Mouse (Mus musculus) limb, embryonic 13.5 days (tissue): Measurements from ENCODE around the gene Fgd3. TPM values are rescaled to one million over a fixed set of nuclear protein-coding genes. Genes with fewer than 3 reads are reported as not detected.

ENCODE experiments used
- ATAC-seq: fragments of 200-750 bp; cut with Nextera tagmentation; 2 replicates; pipeline ENCODE4 v1.8.0; 2017; ENCODE audit warnings: low read depth, moderate number of reproducible peaks, moderate TSS enrichment; ENCODE audit not compliant: low FRiP score
- H3K27ac ChIP-seq: fragments of 300-500 bp; sonication (generic); 2 replicates; pipeline ENCODE4 v1.5.1; 2015; ENCODE audit warnings: inconsistent platforms, mild to moderate bottlenecking, moderate library complexity
- H3K27me3 ChIP-seq: fragments of 300-500 bp; sonication (generic); 2 replicates; pipeline ENCODE4 v1.6.1; 2015; ENCODE audit warnings: mild to moderate bottlenecking, inconsistent platforms
- H3K36me3 ChIP-seq: fragments of 300-500 bp; sonication (generic); 2 replicates; pipeline ENCODE4 v1.6.1; 2015; ENCODE audit warnings: inconsistent platforms, mild to moderate bottlenecking, moderate library complexity
- H3K4me1 ChIP-seq: fragments of 300-500 bp; sonication (generic); 2 replicates; pipeline ENCODE4 v1.6.1; 2015; ENCODE audit warnings: inconsistent platforms
- H3K4me2 ChIP-seq: fragments of 300-500 bp; sonication (generic); replicated peaks from 2 replicates; pipeline ENCODE4 v1.6.1; 2015; ENCODE audit warnings: inconsistent platforms, mild to moderate bottlenecking, moderate library complexity
- H3K4me3 ChIP-seq: fragments of 300-500 bp; sonication (generic); 2 replicates; pipeline ENCODE4 v1.5.1; 2015; ENCODE audit warnings: moderate library complexity, mild to moderate bottlenecking, inconsistent platforms
- H3K9ac ChIP-seq: fragments of 300-500 bp; sonication (generic); 2 replicates; pipeline ENCODE4 v1.6.1; 2015; ENCODE audit warnings: mild to moderate bottlenecking, inconsistent platforms
- H3K9me3 ChIP-seq: fragments of 300-500 bp; sonication (generic); 2 replicates; pipeline ENCODE4 v1.6.1; 2016; ENCODE audit warnings: inconsistent platforms
- WGBS: fragments of 180-500 bp; shearing (Covaris S2); methylation state at CpG from one replicate; pipeline ENCODE4 v1.1.7; 2015; 5-methylcytosine and 5-hydroxymethylcytosine counted together
- polyA plus RNA-seq: library from polyadenylated mRNA; unstranded; fragments of >200 nt; fragmentation: Nextera tagmentation; extraction: Ambion mirVana; gene quantifications from 2 replicates; pipeline ENCODE4 v1.2.1, GENCODE M21; 2015

The Fgd3 gene
- polyA plus RNA-seq, 1 experiment from 2014 or later, result 0.38 TPM

DNA sequence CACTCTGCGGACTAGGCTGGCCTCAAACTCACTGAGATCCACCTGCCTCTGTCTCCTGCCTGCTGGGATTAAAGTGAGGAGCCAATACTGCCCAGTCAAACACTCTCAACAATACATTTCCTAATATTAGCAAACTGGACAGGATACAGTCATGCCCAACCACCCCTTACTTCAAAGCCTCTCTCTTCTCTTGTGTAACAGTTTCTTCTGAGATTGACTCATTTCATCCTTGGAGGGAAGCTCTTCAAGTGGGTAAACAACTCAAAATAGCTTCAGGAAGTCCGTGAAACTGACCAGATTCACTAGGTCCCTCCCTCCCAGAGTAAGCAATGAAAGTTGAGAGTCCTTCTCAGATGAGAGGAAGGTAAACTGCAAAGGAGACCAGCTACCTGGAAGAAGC is 68.0 kb downstream of the Fgd3 start:
- Histone ChIP-seq H3K9ac (no peak overlapping the region), H3K27ac (no peak overlapping the region), H3K4me2 (no peak overlapping the region), H3K4me3 (no peak overlapping the region), H3K27me3 (peaks cover 35% of the 10 kb centered on the region), H3K9me3 (no peaks in the 10 kb centered on the region), H3K36me3 (no peaks in the 10 kb centered on the region), H3K4me1 (peaks cover 10% of the 10 kb centered on the region)
- no peak for ATAC-seq
- 78% methylated on average over 2 of the region's 2 CpGs for WGBS

DNA sequence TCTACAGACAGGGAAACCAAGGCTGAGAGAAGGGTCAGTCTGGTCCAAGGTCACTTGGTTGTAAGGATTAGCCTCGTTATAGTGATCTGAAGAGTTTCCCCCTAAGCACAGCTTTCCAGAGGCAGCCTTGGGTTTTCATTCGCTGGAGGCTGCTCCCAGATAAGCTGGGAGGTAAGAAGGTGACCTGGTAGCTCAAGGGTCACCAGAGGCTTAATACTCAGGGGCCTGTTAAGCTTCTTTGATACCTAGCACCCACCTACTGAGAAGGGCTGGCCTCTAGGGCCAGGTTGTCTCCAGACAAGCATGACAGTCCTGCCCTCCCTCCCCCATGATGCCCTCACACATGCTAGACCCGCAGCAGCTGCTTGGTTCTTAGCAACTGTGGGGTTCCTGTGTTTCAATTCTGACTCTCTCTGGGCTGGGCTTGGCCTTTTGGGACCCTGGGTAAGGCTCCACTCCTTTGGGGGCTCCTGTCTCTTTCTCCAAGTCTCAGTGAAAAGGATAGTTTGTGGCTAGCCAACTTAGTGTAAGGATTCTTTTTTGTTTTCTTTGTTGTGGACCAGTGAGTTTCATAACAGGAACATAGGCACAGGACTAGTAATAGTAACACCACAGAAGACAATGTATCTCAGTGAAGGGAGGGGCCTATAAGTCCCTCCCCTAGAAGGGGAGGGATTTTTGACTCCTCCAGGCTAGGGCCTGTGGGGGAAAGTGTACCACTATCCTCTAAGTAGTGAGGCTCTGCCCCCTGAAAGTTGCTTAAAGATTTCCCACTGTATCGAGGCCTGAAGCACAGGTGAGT is 69.2 kb downstream of the Fgd3 start:
- H3K9me3 ChIP-seq, result no peaks in the 10 kb centered on the region
- peaks cover 47% of the 10 kb centered on the region for H3K27me3 ChIP-seq
- no peak overlapping the region for H3K4me3 ChIP-seq
- H3K36me3 ChIP-seq, result no peaks in the 10 kb centered on the region
- ATAC-seq, result no peak
- 35% methylated on average over 4 of the region's 4 CpGs for WGBS
- H3K4me2 ChIP-seq, result no peak overlapping the region
- peaks cover 10% of the 10 kb centered on the region; the same call in 1 of the 2 replicates for H3K4me1 ChIP-seq
- no peak overlapping the region for H3K9ac ChIP-seq
- no peak overlapping the region for H3K27ac ChIP-seq

DNA sequence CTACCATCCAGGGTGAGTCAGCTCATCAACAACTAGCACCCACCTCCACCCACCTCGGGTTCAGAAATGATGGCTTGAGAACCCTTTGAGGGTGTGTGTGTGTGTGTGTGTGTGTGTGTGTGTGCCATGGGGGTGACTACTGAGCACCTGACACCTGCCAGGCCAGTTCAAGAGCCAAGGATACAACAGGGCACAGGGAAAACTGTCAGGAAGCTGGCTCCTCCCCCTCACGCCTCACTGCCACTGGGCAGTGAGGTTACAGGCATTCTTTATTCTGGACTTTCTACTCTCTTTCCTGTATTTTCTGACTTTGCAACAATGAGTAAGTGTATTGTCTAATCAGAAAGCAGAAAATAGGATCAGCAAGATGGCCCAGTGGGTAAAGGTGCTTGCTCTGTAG is 70.5 kb downstream of the Fgd3 start:
- Histone ChIP-seq H3K36me3 (no peaks in the 10 kb centered on the region), H3K9ac (no peak overlapping the region), H3K4me1 (peaks cover 10% of the 10 kb centered on the region; the same call in 1 of the 2 replicates), H3K9me3 (no peaks in the 10 kb centered on the region), H3K4me3 (no peak overlapping the region), H3K27me3 (peaks cover 57% of the 10 kb centered on the region), H3K4me2 (no peak overlapping the region), H3K27ac (no peak overlapping the region)
- WGBS, result 59% methylated on average over 2 of the region's 2 CpGs
- ATAC-seq, result no peak

DNA sequence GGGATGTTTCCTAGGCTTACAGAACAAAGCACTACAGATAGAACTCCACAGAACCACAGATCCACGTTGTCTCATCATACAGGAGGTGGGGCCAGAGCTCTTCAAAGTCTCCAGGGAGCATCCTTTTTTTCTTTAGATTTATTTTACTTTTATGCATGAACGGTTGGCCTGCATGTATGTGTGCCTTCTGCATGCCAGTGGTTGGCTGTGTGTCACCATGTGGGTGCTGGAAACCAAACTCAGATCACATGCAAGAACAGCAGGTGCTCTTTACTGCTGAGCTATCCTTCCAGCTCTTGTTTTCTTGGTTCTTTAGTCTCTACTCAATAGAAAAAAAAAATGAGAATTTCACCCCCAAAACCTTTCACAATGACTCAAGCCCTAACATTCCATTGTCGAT is 71.2 kb downstream of the Fgd3 start:
- no peak overlapping the region for H3K9ac ChIP-seq
- no peak for ATAC-seq
- H3K4me3 ChIP-seq, result no peak overlapping the region
- no peaks in the 10 kb centered on the region for H3K36me3 ChIP-seq
- H3K4me2 ChIP-seq, result no peak overlapping the region
- H3K9me3 ChIP-seq, result no peaks in the 10 kb centered on the region
- 69% methylated on average over 3 of the region's 3 CpGs for WGBS
- peaks cover 10% of the 10 kb centered on the region; the same call in 1 of the 2 replicates for H3K4me1 ChIP-seq
- peaks cover 59% of the 10 kb centered on the region for H3K27me3 ChIP-seq
- no peak overlapping the region for H3K27ac ChIP-seq

DNA sequence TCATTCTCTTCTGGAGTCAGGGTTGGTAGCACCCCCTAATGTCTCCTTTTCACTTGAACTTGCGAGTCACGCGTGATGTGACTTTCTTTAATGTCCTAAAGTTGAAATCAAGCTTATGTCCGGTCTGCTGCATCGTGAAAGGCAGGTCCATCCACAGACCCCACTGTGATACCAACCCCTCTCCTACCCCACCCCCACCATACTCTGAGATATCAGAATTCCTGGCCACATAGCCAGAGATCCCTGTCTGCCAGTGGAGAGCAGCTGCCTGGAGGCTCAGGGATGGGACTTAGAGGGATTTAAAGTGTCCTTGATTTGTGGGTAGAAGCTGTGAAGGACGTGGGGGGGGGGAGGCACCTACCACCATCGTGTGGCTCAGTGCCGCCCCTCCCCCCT is 71.6 kb downstream of the Fgd3 start, which contains the start of gene Susd3:
TSS of gene Susd3 (minus strand) at position 240 of the 396 bp plus-strand sequence.
- no peaks in the 10 kb centered on the region for H3K9me3 ChIP-seq
- 18% methylated on average over 8 of the region's 8 CpGs for WGBS
- peaks cover 59% of the 10 kb centered on the region for H3K27me3 ChIP-seq

DNA sequence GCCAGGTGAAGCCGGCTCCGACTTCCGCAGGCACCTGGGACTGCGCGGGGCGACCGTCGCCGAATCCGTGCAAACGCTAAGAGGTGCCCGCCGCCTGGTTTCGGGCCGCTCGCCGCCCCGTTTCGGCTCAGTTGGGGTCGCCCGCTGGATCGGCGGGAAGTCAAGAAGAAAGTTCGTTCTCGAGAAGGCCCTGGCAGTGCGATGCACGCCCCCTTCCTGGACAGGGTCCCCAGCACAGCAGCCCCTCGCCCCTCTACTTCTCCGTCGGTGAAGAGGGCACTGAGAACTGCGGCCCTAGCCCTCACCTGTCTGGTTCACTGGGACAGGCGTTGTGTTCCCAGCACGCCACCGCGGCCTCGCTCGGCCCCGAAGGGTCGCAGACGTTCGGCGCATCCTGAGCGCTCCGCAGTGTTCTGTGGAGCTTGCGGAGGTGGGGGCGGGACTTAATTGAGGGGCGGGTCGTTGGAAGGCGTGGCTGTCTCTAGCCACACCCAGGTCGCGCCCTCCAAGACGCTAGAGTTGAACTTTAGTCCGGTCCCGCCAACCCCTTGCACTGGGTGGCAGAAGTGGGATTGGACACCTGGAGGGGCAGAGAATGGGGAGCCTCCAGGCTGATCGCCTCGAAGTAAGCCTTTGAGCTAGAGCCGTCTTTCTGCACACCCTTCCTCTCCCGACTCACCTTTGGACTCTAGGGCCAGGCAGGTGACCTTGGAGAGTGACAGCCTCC is 72.2 kb downstream of the Fgd3 start:
- 1% methylated on average over 58 of the region's 58 CpGs for WGBS
- peak; percentile 54 for ATAC-seq

More for the DNA sequence above, 71.6 kb downstream of the Fgd3 start, which contains the start of gene Susd3:
- peak within 1 kb of the TSS; percentile 62 for H3K9ac ChIP-seq
- no peak for ATAC-seq
- no peak within 1 kb of the TSS for H3K27ac ChIP-seq
- H3K36me3 ChIP-seq, result no peaks in the 10 kb centered on the region
- H3K4me2 ChIP-seq, result peak within 1 kb of the TSS; percentile 75
- peak within 1 kb of the TSS; percentile 49 for H3K4me3 ChIP-seq
- peaks cover 10% of the 10 kb centered on the region; the same call in 1 of the 2 replicates for H3K4me1 ChIP-seq

DNA sequence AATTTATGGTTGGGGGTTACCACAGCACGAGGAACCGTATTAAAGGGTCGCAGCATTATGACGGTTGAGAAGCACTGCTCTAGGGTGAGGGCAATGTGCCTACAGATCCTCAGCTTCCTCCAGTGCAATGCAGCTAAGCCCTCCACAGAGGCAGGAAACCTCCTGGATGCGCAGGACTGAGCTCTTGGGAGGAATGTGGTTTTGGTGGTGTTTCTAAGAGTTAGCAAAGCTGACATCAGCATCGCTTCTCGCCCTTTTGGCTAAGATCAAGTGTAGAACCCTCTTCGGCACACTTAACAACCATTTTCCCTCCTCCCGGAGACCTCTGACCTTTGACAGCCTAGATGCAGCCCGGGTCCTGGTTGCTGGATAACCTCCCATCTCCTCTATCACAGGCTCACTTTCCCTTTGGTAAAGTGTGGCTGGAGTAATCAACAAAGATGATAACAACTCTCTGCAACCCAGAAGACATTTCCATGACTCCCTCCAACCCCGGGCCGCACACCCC is 72.8 kb downstream of the Fgd3 start:
- Histone ChIP-seq H3K9me3 (no peaks in the 10 kb centered on the region), H3K4me1 (peaks cover 10% of the 10 kb centered on the region; the same call in 1 of the 2 replicates), H3K9ac (peak overlapping the region; percentile 62; the same call in 1 of the 2 replicates), H3K36me3 (no peaks in the 10 kb centered on the region), H3K4me2 (peak overlapping the region; percentile 75), H3K27ac (no peak overlapping the region), H3K4me3 (peak overlapping the region; percentile 49), H3K27me3 (peaks cover 59% of the 10 kb centered on the region)
- no peak for ATAC-seq
- WGBS, result 30% methylated on average over 12 of the region's 12 CpGs

More for the DNA sequence above, 72.2 kb downstream of the Fgd3 start:
- peak overlapping the region; percentile 62 for H3K9ac ChIP-seq
- H3K36me3 ChIP-seq, result no peaks in the 10 kb centered on the region
- peak overlapping the region; percentile 49 for H3K4me3 ChIP-seq
- H3K4me2 ChIP-seq, result peak overlapping the region; percentile 75
- no peaks in the 10 kb centered on the region for H3K9me3 ChIP-seq
- H3K27ac ChIP-seq, result no peak overlapping the region
- peaks cover 59% of the 10 kb centered on the region for H3K27me3 ChIP-seq
- peaks cover 10% of the 10 kb centered on the region; the same call in 1 of the 2 replicates for H3K4me1 ChIP-seq

DNA sequence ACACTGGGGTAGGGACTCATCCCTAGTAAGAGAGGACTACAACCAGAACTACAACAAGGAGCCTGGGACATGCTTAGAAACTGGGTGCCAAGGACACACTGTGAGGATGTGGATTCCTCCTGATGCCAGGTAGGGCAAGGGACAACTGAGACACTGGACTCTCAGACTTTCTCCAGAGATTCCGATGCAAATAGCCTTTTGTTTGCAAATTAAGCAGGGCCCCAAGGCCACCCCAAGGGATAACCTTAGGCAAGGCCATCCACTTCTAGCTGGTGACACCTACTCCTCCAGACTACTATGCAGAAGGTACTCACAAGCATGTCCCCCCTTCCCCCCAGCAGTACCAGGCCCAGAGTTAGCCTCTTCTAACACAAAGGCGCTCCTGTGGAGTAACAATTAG is 73.5 kb downstream of the Fgd3 start:
- H3K9me3 ChIP-seq, result no peaks in the 10 kb centered on the region
- H3K4me3 ChIP-seq, result no peak overlapping the region
- H3K9ac ChIP-seq, result no peak overlapping the region
- H3K4me2 ChIP-seq, result no peak overlapping the region
- H3K27ac ChIP-seq, result no peak overlapping the region
- no peak for ATAC-seq
- H3K36me3 ChIP-seq, result no peaks in the 10 kb centered on the region
- 72% methylated on average over 2 of the region's 2 CpGs for WGBS
- peaks cover 59% of the 10 kb centered on the region for H3K27me3 ChIP-seq
- peaks cover 10% of the 10 kb centered on the region; the same call in 1 of the 2 replicates for H3K4me1 ChIP-seq

DNA sequence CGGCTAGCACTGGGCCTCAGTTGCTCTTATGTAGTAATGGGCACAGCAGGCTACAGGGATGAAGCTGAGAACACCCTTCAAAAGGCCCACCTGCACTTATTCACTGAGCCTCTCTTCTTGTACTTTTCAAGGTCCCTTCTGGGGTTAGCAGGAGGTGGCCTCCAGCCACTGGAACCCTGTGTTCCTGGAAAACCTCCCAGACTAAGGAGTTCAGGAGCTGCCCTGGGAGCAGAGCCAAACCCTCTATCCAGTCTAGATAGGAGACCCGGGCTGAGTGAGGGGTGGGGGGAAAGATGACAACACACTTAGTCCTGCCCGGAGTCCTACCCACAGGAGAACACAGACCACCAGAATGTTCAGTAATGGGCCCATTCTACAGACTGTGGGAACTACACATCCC is 74.1 kb downstream of the Fgd3 start:
- H3K4me1 ChIP-seq, result peaks cover 10% of the 10 kb centered on the region; the same call in 1 of the 2 replicates
- H3K4me2 ChIP-seq, result no peak overlapping the region
- WGBS, result 90% methylated on average over 3 of the region's 3 CpGs
- H3K27ac ChIP-seq, result no peak overlapping the region
- no peak overlapping the region for H3K4me3 ChIP-seq
- H3K27me3 ChIP-seq, result peaks cover 59% of the 10 kb centered on the region
- H3K9ac ChIP-seq, result no peak overlapping the region
- no peaks in the 10 kb centered on the region for H3K36me3 ChIP-seq
- no peak for ATAC-seq
- H3K9me3 ChIP-seq, result no peaks in the 10 kb centered on the region

GRCm38 (mm10) chr13:49245251-49245650 is 74.9 kb downstream of the Fgd3 start:
- H3K27me3 ChIP-seq, result peaks cover 52% of the 10 kb centered on the region
- H3K4me3 ChIP-seq, result no peak overlapping the region
- WGBS, result 65% methylated on average over 4 of the region's 4 CpGs
- H3K9me3 ChIP-seq, result no peaks in the 10 kb centered on the region
- ATAC-seq, result no peak
- H3K9ac ChIP-seq, result no peak overlapping the region
- peaks cover 10% of the 10 kb centered on the region; the same call in 1 of the 2 replicates for H3K4me1 ChIP-seq
- H3K4me2 ChIP-seq, result no peak overlapping the region
- H3K36me3 ChIP-seq, result no peaks in the 10 kb centered on the region
- no peak overlapping the region for H3K27ac ChIP-seq

DNA sequence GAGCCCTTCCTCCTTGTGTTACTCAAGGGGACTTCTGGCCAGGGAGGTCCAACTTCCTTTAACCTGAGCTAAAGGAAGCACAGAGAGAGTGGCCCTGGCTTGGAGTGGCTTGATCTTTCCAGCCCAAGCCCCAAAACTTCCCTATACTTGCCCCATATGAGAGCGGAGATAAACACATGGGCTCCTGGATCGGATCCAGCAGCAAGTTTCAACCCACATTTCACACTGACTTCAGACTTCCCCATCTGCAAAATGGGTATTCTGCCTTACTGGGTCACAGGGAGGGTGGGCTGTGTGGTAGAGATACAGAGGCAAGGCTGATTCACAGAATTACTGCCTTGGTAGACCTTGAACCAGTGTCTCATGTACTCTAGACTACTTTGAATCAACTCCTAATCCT is 76.6 kb downstream of the Fgd3 start:
- Histone ChIP-seq H3K36me3 (no peaks in the 10 kb centered on the region), H3K4me1 (peaks cover 10% of the 10 kb centered on the region; the same call in 1 of the 2 replicates), H3K27me3 (peaks cover 38% of the 10 kb centered on the region), H3K4me3 (no peak overlapping the region), H3K4me2 (no peak overlapping the region), H3K27ac (no peak overlapping the region), H3K9me3 (no peaks in the 10 kb centered on the region), H3K9ac (no peak overlapping the region)
- 94% methylated on average over 2 of the region's 2 CpGs for WGBS
- ATAC-seq, result no peak
